Mouse (Mus musculus) layer of hippocampus, adult 18-20 months (tissue): ENCODE data around the gene Olfr1489. TPM values are rescaled to one million over a fixed set of nuclear protein-coding genes. Genes with fewer than 3 reads are reported as not detected.
"Not testable (repeated sequence)": the region's sequence is repeated elsewhere in the genome, so short reads cannot be mapped to it uniquely, and the experiment has no call there.

Experiments used
- DNase-seq, 2 experiments: peaks; one replicate each; pipeline ENCODE4 v3.0.0; 2022; ENCODE audit warnings: low spot score in 2 of 2
- long read RNA-seq: library from polyadenylated mRNA; stranded (forward); transcript quantifications from one replicate; pipeline ENCODE4 v2.0.0, GENCODE M21; 2021
- microRNA-seq, 2 experiments: library from miRNA; unstranded; fragments of <30 nt; microRNA quantifications; one replicate each; pipeline ENCODE4 v1.2.0; 2021
- total RNA-seq, 2 experiments: library from RNA; stranded (reverse); gene quantifications; 2 replicates each; pipeline ENCODE4 v1.2.3; 2021

Olfr1489 gene
- not detected for total RNA-seq
- long read RNA-seq: 0 reads

- no peak for DNase-seq
These were observed at the start of gene Olfr1489 for GRCm38 (mm10) chr19:13631321-13631720. TSS of gene Olfr1489 (plus strand) at chr19:13631621.

GRCm38 (mm10) chr19:13583211-13583610, 48.2 kb upstream of the Olfr1489 start, which contains the start of gene Olfr1484:
TSS of gene Olfr1484 (plus strand) at chr19:13583511.
- DNase-seq: no peak

- not testable (repeated sequence) for DNase-seq
These were observed 14.3 kb upstream of the Olfr1489 start, which contains the start of gene Olfr1487 for GRCm38 (mm10) chr19:13617075-13617474. TSS of gene Olfr1487 (plus strand) at chr19:13617375.

- DNase-seq: no peak
These were observed 19.4 kb downstream of the Olfr1489 start, which contains the start of gene Olfr1490 for GRCm38 (mm10) chr19:13650791-13651190. TSS of gene Olfr1490 (plus strand) at chr19:13651091.

Small RNAs within 50 kb of the gene (microRNA-seq; reads per million reads assigned to microRNA genes)
- gene Gm22323: 0 reads per million in 2 experiments
- gene Gm23931: 0 reads per million in 2 experiments

Other genes with a start within 250 kb of the Olfr1489 start
- gene Olfr1469, start 223.8 kb upstream of the Olfr1489 start, total RNA-seq: not detected
- gene Olfr1471, start 188.2 kb upstream of the Olfr1489 start, total RNA-seq: not detected
- gene Olfr1472, start 175.5 kb upstream of the Olfr1489 start, total RNA-seq: not detected
- gene Olfr1474, start 162.1 kb upstream of the Olfr1489 start, total RNA-seq: not detected
- gene Olfr1475, start 151.4 kb upstream of the Olfr1489 start, total RNA-seq: not detected
- gene Olfr1477, start 131.1 kb upstream of the Olfr1489 start, total RNA-seq: not detected
- not detected for gene Olfr1480, start 103.7 kb upstream of the Olfr1489 start, total RNA-seq
- not detected for gene Olfr1484, start 48.1 kb upstream of the Olfr1489 start, total RNA-seq
- gene Olfr1487, start 14.2 kb upstream of the Olfr1489 start, total RNA-seq: not detected
- gene Olfr1490, start 19.5 kb downstream of the Olfr1489 start, total RNA-seq: not detected
- gene Olfr1491, start 65.6 kb downstream of the Olfr1489 start, total RNA-seq: not detected
- not detected for gene Olfr1493-ps1, start 91.7 kb downstream of the Olfr1489 start, total RNA-seq
- not detected for gene Olfr1494, start 108.1 kb downstream of the Olfr1489 start, total RNA-seq
- gene Olfr1495, start 133.0 kb downstream of the Olfr1489 start, total RNA-seq: not detected
- gene Olfr1496, start 146.3 kb downstream of the Olfr1489 start, total RNA-seq: not detected
- not detected for gene Olfr1497, start 166.6 kb downstream of the Olfr1489 start, total RNA-seq
- gene Olfr1499, start 187.8 kb downstream of the Olfr1489 start, total RNA-seq: not detected
- gene Olfr1500, start 198.9 kb downstream of the Olfr1489 start, total RNA-seq: not detected
- gene Olfr1501, start 219.1 kb downstream of the Olfr1489 start, total RNA-seq: not detected
- not detected for gene Olfr1502, start 230.2 kb downstream of the Olfr1489 start, total RNA-seq